Mouse (Mus musculus) olfactory bulb, adult 2 months (tissue): ENCODE measurements around the gene St6galnac3.

ENCODE experiments used
- CTCF ChIP-seq: fragments of 200-500 bp; IDR thresholded peaks from 2 replicates; pipeline ENCODE4 v1.5.1; 2012; ENCODE audit warnings: low read depth, mild to moderate bottlenecking, low read length, moderate library complexity; ENCODE audit not compliant: insufficient read depth
- POLR2A ChIP-seq: fragments of 200-500 bp; IDR thresholded peaks from 2 replicates; pipeline ENCODE4 v1.6.1; 2012; ENCODE audit warnings: mild to moderate bottlenecking, low read depth, low read length, moderate library complexity; ENCODE audit not compliant: insufficient read depth

DNA sequence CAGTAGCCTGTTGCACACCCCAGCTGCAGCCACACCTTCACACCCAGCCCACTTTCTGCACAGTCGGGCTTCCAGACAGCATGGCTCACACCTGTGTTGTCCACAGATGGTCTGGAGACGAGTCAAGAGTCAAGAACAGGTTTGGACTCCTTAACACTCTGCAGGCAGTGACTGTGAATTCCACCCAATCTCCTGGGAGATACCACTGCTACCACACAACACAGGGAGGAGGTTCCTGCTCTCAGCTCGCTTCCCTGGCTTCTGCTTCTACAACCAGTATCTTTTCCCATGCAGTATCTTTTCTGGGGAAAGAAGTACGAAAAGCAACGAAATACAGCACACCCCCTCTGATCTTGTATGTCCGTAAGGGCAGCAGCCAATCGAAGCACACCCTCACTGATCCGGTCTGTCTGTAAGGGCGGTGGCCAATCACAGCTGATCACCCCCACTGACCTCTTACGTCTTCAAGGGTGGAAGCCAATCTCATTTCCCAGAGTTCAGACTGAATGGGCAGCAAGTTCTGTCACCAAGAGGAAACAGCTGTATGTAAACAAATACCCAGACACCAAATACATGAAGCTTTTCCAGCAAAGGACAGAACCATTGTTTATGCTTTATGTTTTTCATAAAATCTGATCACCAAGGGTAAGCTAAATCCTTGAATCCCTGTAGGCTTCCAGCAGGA lies 92.8 kb downstream of the St6galnac3 start:
- TF ChIP-seq POLR2A = no peak
- no peak for TF ChIP-seq CTCF
